Mouse (Mus musculus) hindbrain, embryonic 10.5 days (tissue): ENCODE data around the gene Sgcg. TPM values are rescaled to one million over a fixed set of nuclear protein-coding genes. Genes with fewer than 3 reads are reported as not detected.

Source experiments
- DNase-seq: peaks from one replicate; pipeline ENCODE4 v3.0.0-alpha.2; 2017; ENCODE audit warnings: low spot score
- H3K27ac ChIP-seq: fragments of 300-500 bp; sonication (generic); 2 replicates; pipeline ENCODE4 v1.5.1; 2016; ENCODE audit warnings: mild to moderate bottlenecking, moderate library complexity
- H3K27me3 ChIP-seq: fragments of 300-500 bp; sonication (generic); 2 replicates; pipeline ENCODE4 v1.6.1; 2016; ENCODE audit warnings: mild to moderate bottlenecking; ENCODE audit not compliant: poor library complexity, insufficient read depth, severe bottlenecking
- H3K36me3 ChIP-seq: fragments of 300-500 bp; sonication (generic); 2 replicates; pipeline ENCODE4 v1.6.1; 2016; ENCODE audit warnings: mild to moderate bottlenecking, moderate library complexity
- H3K4me1 ChIP-seq: fragments of 300-500 bp; sonication (generic); replicated peaks from 2 replicates; pipeline ENCODE4 v1.6.1; 2016; ENCODE audit warnings: mild to moderate bottlenecking
- H3K4me3 ChIP-seq: fragments of 300-500 bp; sonication (generic); 2 replicates; pipeline ENCODE4 v1.5.1; 2016; ENCODE audit warnings: mild to moderate bottlenecking, moderate library complexity
- H3K9me3 ChIP-seq: fragments of 300-500 bp; sonication (generic); 2 replicates; pipeline ENCODE4 v1.6.1; 2016; ENCODE audit warnings: mild to moderate bottlenecking, moderate library complexity
- WGBS: fragments of 180-500 bp; shearing (Covaris S2); methylation state at CpG from one replicate; pipeline ENCODE4 v1.1.7; 2016; 5-methylcytosine and 5-hydroxymethylcytosine counted together
- polyA plus RNA-seq: library from polyadenylated mRNA; unstranded; fragments of >200 nt; fragmentation: Nextera tagmentation; extraction: Ambion mirVana; gene quantifications from 2 replicates; pipeline ENCODE4 v1.2.1, GENCODE M21; 2016

The Sgcg gene
- 0.07 TPM in 1 of 2 replicates, not detected in the other for polyA plus RNA-seq

DNA sequence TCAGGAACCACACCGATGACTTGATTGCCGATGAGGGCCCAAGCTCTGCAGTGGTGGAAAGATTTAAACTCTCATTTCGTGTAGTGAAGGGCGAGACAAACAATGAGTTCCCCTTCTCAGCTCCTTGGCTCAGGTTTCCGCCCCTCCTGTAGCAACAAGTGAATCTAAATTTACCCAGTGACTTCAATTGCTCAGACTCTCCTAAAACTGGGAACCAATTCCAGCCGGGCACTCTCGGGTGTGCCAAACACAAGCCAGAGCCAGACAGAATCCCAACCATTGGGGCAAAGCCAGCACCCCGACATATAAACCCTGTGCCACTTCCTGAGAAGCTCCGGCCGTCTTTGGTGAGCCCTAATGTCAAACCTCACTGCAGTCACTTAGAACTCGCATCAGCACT lies at the start of gene Sgcg:
Gene Sgcg, minus strand, starts transcription at position 139 of the 400 bp plus-strand sequence.
- H3K4me1 ChIP-seq: no peaks in the 10 kb centered on the region; the same call in 1 of the 2 replicates
- 70% methylated on average over 11 of the region's 11 CpGs for WGBS
- DNase-seq: no peak
- H3K36me3 ChIP-seq: no peaks in the 10 kb centered on the region
- no peaks in the 10 kb centered on the region for H3K27me3 ChIP-seq
- 0 out of 2 replicates have a peak, but pooled peaks cover 4% of the 10 kb centered on the region for H3K9me3 ChIP-seq
- no peak within 1 kb of the TSS for H3K27ac ChIP-seq
- no peak within 1 kb of the TSS for H3K4me3 ChIP-seq

DNA sequence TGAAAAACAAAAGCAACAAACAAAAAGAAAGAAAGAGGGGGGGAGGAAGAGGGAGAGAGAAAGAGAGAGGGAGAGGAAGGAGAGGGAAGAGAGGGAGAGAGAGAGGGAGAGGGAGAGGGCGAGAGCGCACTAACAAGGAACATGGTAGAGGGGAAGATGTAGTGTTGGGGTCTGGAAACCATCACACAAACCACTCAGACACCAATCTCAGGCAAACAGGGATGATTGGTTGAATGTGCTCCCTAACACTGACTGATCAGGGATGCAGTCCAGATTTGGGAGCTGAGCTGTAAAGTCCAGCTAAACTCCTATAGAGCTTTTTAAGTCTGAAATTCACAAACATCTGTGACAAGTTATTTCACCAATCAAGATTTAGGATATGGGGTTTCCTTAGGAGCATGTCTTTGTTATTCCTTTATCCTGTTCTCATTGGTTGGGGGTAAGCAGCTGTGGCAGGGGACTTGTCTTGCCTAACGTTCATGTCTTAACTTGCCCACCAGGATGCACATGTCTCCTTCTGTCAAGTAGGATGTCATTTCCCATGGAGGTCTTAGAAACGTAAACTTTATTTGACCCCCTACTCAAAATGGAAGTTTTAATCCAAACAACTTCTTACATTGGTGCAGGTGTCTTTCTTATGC lies 45.8 kb upstream of the Sgcg start:
- no peaks in the 10 kb centered on the region for H3K9me3 ChIP-seq

DNA sequence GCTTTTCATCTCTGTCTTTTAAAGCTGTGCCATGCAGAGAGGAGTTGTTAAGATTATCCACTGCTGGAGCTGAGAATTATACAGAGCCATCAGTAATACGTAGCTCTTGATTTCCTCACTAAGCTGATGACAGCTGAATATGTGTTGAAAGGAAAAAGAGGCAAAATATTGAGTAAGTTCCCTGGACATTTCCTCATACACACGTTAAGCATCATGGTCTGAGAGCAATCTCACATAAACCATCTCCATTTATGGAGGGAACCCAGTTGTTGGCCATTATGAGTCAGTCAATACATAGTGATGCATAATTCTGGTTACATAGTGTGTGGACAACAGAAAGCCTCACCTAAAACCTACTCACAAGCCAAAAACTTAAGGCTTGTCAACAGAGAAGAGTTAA lies 44.1 kb upstream of the Sgcg start:
- no peaks in the 10 kb centered on the region for H3K36me3 ChIP-seq
- H3K27me3 ChIP-seq: no peaks in the 10 kb centered on the region
- H3K4me3 ChIP-seq: no peak overlapping the region
- DNase-seq: no peak
- H3K9me3 ChIP-seq: no peaks in the 10 kb centered on the region
- H3K27ac ChIP-seq: no peak overlapping the region
- 82% methylated on average over 2 of the region's 2 CpGs for WGBS
- H3K4me1 ChIP-seq: no peaks in the 10 kb centered on the region

More for the DNA sequence above, 45.8 kb upstream of the Sgcg start:
- Histone ChIP-seq H3K36me3 (no peaks in the 10 kb centered on the region), H3K4me1 (no peaks in the 10 kb centered on the region), H3K27ac (no peak overlapping the region), H3K4me3 (no peak overlapping the region), H3K27me3 (no peaks in the 10 kb centered on the region)
- no peak for DNase-seq
- WGBS: 82% methylated on average over 4 of the region's 4 CpGs

DNA sequence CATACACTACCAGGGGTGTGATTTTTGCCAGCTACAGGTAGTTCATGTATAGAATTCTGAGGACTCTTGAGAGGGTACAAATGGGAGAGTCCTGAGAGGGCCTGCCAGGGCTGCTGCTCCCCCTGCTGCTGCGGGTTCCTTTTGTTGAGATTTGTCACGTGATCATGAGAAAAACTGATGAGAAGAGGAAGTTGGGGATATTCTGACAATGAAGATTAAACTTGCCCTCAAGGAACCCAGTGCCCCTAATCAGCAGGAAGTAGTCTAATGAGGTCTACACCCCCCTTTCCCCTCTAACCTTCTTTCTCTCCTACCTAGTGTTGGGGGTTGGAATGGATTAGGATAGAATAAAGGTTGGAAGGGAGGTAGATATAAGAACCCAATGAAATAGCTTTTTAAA lies 43.0 kb upstream of the Sgcg start:
- H3K27me3 ChIP-seq: no peaks in the 10 kb centered on the region

DNA sequence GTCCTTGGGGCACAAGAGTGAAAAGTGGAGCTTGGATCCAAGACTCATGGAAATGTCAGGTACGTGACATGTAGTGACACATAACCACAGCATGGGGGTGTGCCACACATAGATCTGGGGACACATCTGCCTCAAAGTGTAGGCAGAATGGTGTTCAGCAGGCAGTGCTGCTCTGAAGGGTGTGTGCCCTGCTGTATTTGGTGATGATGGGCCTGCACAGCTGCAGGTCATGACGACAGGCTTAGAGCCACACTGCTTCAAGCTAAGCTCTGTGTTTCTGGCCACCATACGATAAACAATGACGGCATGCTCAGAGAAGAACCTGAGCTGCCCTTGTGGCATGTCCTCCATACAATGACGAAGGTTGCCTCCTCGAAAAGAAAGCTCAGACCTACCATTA lies 41.5 kb upstream of the Sgcg start:
- H3K27ac ChIP-seq: no peak overlapping the region
- WGBS: 86% methylated on average over 6 of the region's 6 CpGs
- H3K4me1 ChIP-seq: no peaks in the 10 kb centered on the region
- no peaks in the 10 kb centered on the region for H3K27me3 ChIP-seq
- no peaks in the 10 kb centered on the region for H3K36me3 ChIP-seq
- H3K4me3 ChIP-seq: no peak overlapping the region
- no peak for DNase-seq
- no peaks in the 10 kb centered on the region for H3K9me3 ChIP-seq

More for the DNA sequence above, 43.0 kb upstream of the Sgcg start:
- WGBS: 63% methylated on average over 2 of the region's 2 CpGs
- Histone ChIP-seq H3K9me3 (no peaks in the 10 kb centered on the region), H3K36me3 (no peaks in the 10 kb centered on the region), H3K27ac (no peak overlapping the region), H3K4me3 (no peak overlapping the region), H3K4me1 (no peaks in the 10 kb centered on the region)
- no peak for DNase-seq

DNA sequence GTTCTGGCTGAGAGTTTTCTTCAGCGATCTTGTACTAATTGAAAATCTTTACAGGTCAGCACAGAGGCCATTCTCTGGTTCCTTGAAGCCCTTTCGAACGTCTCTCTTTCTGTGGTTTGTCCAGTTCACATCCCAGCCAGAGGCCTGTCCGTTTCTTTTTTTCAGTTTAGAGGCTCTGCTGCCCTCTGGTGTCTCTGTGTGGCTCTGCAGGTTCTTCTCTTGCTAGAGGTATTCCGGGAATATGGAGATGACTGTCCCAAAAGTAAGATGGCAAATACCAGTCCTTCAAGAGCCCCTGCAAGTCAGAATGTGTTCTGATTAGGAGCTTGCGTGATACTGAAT lies 36.4 kb upstream of the Sgcg start:
- DNase-seq: peak; percentile 76
- H3K4me3 ChIP-seq: no peak overlapping the region
- no peaks in the 10 kb centered on the region for H3K36me3 ChIP-seq
- no peaks in the 10 kb centered on the region for H3K4me1 ChIP-seq
- no peak overlapping the region for H3K27ac ChIP-seq
- H3K9me3 ChIP-seq: no peaks in the 10 kb centered on the region
- no peaks in the 10 kb centered on the region for H3K27me3 ChIP-seq
- WGBS: 13% methylated on average over 6 of the region's 6 CpGs

DNA sequence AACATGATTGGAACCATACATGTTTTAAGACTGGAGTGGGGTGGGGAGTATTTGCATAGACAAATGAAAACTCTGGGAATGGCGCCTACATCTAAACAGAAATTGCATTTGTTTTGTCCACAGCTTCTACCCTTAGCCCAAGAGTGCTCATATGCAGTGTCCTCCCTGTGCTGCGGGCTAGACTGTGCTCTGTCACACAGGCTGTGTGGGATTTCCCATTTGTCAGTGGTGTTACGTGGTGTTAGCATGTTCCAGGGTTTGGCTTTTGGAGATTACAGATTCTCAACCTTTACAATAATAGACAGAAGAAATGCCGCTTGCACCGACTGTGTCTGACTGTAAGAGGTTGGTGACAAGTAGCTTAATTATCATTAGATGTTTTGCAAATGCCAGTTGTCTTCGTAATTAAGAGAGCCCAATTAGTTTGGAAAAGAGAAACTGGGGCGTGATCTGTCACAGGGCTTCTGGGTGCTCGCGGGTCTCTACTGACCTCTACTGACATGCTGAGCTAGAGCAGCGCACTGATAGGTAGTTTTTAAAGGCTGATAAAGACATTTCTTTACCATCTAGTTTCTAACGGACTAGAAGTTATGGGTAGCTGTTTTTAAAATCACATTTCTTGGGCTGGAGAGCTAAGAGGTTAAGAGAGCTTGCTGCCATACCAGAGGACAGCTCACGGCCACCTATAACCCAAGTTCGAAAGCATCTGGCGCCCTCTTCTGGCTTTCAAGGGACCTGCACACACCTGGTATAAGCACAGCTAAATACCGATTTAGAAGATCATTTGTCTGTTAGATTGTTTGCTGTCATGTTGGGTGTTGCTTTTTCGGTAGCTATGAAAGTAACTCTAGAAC lies 35.8 kb upstream of the Sgcg start:
- 50% methylated on average over 16 of the region's 16 CpGs for WGBS
- Histone ChIP-seq H3K9me3 (no peaks in the 10 kb centered on the region), H3K36me3 (no peaks in the 10 kb centered on the region), H3K4me1 (no peaks in the 10 kb centered on the region), H3K27ac (no peak overlapping the region), H3K27me3 (no peaks in the 10 kb centered on the region), H3K4me3 (no peak overlapping the region)
- DNase-seq: peak; percentile 55

DNA sequence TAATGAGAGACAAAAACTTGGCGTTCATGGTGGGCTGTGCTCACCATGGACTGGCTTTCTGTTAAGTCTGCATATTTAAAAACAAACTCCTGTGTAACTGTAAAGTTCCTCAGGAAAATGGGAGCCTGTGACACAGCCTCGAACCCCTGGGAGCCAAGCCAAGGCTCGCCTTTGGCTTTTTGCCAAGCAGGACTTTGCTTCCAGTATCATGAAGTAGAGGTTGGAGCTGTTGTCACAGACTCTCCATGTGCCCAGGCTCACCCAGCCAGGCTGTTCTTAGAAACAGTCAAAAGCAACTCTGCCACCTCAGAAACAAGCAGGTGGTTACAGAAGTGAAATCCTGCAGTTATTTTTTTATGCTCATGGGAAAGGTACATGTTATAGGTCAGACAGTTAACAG lies 32.4 kb upstream of the Sgcg start:
- Histone ChIP-seq H3K9me3 (no peaks in the 10 kb centered on the region), H3K36me3 (no peaks in the 10 kb centered on the region), H3K27me3 (no peaks in the 10 kb centered on the region), H3K27ac (no peak overlapping the region), H3K4me1 (no peaks in the 10 kb centered on the region), H3K4me3 (no peak overlapping the region)
- no peak for DNase-seq
- 81% methylated on average over 3 of the region's 3 CpGs for WGBS

DNA sequence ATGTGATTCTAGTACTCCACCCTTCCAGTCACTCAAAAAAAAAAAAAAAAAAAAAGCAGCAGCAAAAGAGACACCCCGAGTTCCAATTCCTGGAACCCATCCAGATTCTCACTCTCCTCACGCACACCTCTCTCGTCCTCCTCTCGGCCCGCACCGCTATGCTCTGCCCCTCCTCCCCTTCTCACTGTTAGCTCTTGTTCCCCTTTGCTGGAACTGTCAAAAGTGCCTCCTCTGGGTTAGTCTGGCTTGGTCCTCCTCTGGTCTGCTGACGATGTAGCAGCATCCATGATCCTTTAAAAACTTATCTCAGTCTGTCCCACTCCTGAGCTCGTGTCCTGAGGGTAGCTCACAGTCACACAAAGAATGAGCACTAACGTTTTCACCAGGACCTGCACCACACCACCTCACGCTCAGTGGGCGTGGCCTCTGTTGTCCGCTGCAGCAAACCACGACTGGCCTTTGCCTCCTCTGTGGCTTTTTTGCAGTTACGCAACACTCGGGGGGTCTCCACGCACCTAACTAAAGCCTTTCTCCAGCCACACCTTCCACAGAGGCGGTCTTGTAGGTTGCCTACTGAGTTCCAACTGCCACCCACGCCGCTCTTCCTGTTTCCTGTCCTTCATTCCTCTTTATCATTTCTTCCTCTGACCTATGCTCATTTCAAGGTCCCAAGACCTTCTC lies 30.5 kb upstream of the Sgcg start:
- 73% methylated on average over 19 of the region's 19 CpGs for WGBS

DNA sequence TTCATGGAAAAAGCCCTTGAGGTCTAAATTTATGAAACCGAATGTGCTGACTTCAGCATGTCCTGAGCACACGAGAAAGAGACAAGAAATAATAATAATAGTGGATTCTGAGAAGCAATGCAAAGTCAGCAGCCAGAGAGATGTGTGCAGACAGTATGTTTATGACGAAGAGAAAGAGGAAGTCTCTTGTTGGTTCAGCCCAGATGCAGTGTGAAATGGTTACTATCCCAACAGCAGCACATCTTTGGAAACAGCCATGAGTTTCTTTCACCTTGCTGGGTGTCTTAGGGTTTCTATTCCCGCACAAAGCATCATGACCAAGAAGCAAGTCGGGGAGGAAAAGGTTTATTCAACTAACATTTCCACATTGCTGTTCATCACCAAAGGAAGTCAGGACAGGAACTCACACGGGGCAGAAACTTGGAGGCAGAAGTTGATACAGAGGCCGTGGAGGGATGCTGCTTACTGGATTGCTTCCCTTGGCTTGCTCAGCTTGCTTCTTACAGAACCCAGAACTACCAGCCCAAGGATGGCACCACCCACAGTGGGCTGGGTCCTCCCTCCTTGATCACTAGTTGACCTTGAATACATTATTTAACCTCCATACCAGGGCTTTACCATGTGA lies 20.5 kb upstream of the Sgcg start:
- no peak for DNase-seq
- Histone ChIP-seq H3K4me1 (peaks cover 14% of the 10 kb centered on the region), H3K9me3 (no peaks in the 10 kb centered on the region), H3K4me3 (no peak overlapping the region), H3K27ac (no peak overlapping the region), H3K27me3 (peaks cover 32% of the 10 kb centered on the region), H3K36me3 (no peaks in the 10 kb centered on the region)
- 86% methylated on average over 7 of the region's 7 CpGs for WGBS

More for the DNA sequence above, 30.5 kb upstream of the Sgcg start:
- H3K27me3 ChIP-seq: no peaks in the 10 kb centered on the region
- no peak for DNase-seq
- H3K27ac ChIP-seq: no peak overlapping the region
- no peak overlapping the region for H3K4me3 ChIP-seq
- H3K36me3 ChIP-seq: no peaks in the 10 kb centered on the region
- H3K9me3 ChIP-seq: no peaks in the 10 kb centered on the region
- no peaks in the 10 kb centered on the region for H3K4me1 ChIP-seq

DNA sequence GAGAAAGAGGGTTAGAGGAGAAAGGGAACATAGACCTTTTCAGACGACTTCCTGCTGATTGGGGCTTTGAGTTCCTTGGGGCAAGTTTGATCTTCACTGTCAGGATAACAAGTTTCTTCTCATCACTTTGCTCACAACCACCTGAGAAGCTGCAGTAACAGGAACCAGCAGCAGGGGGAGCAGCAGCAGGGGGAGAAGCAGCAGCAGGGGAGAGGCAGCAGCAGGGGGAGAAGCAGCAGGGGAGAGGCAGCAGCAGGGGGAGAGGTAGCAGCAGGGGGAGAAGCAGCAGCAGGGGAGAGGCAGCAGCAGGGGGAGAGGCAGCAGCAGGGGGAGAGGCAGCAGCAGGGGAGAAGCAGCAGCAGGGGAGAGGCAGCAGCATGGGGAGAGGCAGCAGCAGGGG lies 19.0 kb upstream of the Sgcg start:
- no peaks in the 10 kb centered on the region for H3K9me3 ChIP-seq
- peaks cover 14% of the 10 kb centered on the region for H3K4me1 ChIP-seq
- H3K36me3 ChIP-seq: no peaks in the 10 kb centered on the region
- H3K4me3 ChIP-seq: no peak overlapping the region
- 42% methylated on average over 1 of the region's 1 CpGs for WGBS
- peak; percentile 41 for DNase-seq
- no peak overlapping the region for H3K27ac ChIP-seq
- H3K27me3 ChIP-seq: peaks cover 46% of the 10 kb centered on the region

DNA sequence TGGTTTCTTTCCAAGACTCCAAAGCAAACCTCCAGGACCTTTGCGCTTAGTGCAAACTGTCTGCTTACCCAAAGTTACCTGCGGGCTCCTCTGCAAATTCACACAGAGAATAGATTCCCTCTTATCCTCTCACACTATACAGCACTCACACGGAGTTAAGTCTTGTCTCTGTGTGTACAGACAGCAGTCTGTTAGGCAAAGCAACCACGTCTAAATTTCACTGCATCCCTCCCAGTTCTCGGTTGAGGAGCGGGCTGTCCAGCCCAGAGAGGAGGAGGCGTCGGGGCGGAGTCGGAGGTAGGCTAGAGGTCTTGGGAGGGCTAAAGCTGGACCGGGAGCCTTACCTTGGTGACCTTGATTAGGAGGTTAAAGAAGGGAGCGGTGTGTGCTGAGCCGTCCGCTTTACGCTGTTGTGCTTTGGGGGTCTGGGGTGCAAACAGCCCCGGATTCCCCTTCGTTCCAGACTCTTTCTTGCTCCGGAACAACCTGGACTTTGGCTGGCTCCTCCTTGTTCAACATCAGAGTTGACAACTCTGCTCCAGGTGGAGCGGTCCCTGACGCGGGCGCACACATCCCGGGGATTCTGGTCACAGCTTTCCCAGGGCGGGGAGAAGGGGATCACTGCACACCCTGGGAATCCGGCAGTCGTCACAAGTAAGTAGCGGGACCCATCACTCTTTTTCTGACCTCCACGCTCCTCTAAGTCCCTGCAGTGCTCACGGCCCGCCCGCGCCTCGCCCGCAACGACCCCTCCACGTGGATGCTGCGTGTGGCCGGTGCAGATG lies 16.3 kb upstream of the Sgcg start:
- Histone ChIP-seq H3K9me3 (no peaks in the 10 kb centered on the region), H3K4me1 (peaks cover 14% of the 10 kb centered on the region), H3K36me3 (no peaks in the 10 kb centered on the region), H3K4me3 (peak overlapping the region; percentile 37), H3K27ac (no peak overlapping the region), H3K27me3 (peaks cover 49% of the 10 kb centered on the region)
- 10% methylated on average over 38 of the region's 38 CpGs for WGBS
- DNase-seq: peak; percentile 10
